Mouse (Mus musculus): ENCODE data around the gene Dock4. TPM values are rescaled to one million over a fixed set of nuclear protein-coding genes. Genes with fewer than 3 reads are reported as not detected.

The Dock4 gene
- polyA plus RNA-seq, 1 experiment from 2014 or later, result 2.9 TPM

DNA sequence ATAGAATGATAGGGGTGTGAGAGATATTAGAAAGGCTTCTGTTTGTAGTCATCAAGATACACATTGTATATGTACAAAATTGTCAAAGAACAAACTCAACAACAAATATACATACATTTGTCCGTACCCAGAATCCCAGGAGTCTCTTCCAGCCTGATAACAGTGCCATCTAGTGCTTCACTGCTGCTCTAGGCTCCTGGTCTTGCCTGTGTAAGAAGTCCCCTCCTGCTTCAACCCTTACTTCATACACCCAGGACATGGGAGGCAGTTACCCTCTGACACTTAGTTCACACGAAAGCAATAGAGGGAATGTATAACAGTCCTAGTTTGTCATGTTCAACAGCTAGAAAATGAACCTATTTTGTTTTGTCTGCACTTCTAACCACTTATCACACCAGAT, 378.5 kb downstream of the Dock4 start:
- ATAC-seq, result no peak
- no peaks in the 10 kb centered on the region for H3K27me3 ChIP-seq
- CTCF ChIA-PET, result no interaction called here
- POLR2A ChIA-PET, result no interaction called here
- in situ Hi-C loops (cut with MboI; ENCODE audit: low pct_unique_long_range_greater_than_20kb), result loop anchor here (10.0 kb wide), 1 partner anchor 739 kb away; no protein-coding TSS in a partner anchor
- no peak for DNase-seq (ENCODE audit: low read depth, low spot score)
- peak; percentile 50 for TF ChIP-seq CTCF (IDR thresholded peaks at IDR 0.05)

DNA sequence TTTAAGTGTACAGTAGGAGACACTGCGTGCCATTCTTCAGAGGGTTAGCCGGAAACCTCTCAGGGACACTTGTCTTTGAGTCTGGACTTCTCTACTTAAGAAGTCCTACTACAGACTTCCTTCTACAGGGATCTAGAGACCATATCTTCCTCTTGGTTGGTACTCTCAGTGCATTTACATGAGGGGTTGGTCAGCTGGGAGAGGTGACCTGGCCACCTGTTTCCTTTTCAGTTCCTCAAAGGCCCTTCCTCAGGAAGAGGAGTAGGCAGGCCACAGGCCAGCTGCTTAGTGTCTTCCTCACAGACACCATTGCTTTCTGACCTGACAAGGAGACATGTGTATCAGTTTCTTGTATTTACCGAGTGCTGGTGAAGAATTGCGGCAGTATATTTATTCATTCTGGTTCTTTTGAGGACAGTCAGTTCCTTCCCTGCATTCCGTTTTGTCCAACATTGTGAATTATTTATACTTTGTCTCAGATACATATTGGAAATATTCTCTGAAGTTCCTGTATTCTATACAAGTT, 380.2 kb downstream of the Dock4 start:
- no peaks in the 10 kb centered on the region for H3K27me3 ChIP-seq
- ATAC-seq, result no peak
- no peak for DNase-seq (ENCODE audit: low read depth, low spot score)
- no peak for TF ChIP-seq CTCF (IDR thresholded peaks at IDR 0.05)
- ChIA-PET CTCF (interaction anchor here (1.5 kb wide), 1 partner anchor 13 kb away, joined by 3 read pairs; no protein-coding TSS in a partner anchor), POLR2A (no interaction called here)
- in situ Hi-C loops (cut with MboI; ENCODE audit: low pct_unique_long_range_greater_than_20kb), result loop anchor here (10.0 kb wide), 1 partner anchor 741 kb away; no protein-coding TSS in a partner anchor

DNA sequence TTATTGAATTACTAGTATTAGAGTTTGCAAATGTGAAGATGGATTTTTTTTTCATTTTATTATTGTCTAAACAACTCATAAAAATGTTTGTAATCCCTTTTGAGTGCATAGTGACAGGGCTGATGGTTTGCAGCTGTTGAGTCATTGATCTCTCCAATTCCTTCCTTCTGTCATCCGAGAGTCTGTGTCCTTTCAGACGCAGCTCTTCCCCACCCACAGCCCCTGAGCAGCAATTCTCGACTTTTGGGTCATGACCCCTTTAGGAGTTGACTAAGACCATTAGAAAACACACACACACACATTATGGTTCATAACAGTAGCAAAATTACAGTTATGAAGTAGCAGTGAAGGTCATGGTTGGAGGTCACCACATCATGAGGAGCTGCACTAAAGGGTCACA, 380.7 kb downstream of the Dock4 start:
- no peak for TF ChIP-seq CTCF (IDR thresholded peaks at IDR 0.05)
- ChIA-PET CTCF (interaction anchor here (1.5 kb wide), 1 partner anchor 13 kb away, joined by 3 read pairs; no protein-coding TSS in a partner anchor), POLR2A (no interaction called here)
- H3K27me3 ChIP-seq, result no peaks in the 10 kb centered on the region
- no peak for ATAC-seq
- DNase-seq (ENCODE audit: low read depth, low spot score), result no peak
- in situ Hi-C loops (cut with MboI; ENCODE audit: low pct_unique_long_range_greater_than_20kb), result loop anchor here (10.0 kb wide), 1 partner anchor 742 kb away; no protein-coding TSS in a partner anchor

DNA sequence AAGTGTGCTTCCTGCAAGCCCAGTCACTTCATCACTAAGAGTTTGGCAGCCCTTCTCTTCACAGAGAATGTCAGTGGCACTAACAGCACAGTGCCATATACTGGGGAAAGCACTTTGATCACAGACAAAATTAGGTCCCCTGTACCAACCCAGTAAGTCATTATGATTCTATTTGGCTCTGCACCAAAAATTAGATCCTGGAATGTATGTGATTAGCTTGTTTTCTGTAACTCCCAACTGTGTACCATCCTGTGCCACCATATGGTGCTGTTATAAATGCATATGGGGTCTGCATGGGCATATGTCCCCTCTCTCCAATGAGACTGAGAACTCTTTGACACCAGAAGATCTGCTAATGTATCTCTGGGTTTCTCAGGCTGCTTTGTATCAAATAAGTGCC, 382.3 kb downstream of the Dock4 start:
- ATAC-seq, result no peak
- H3K27me3 ChIP-seq, result no peaks in the 10 kb centered on the region
- CTCF ChIA-PET, result no interaction called here
- no peak for TF ChIP-seq CTCF (IDR thresholded peaks at IDR 0.05)
- POLR2A ChIA-PET, result no interaction called here
- no peak for DNase-seq (ENCODE audit: low read depth, low spot score)
- in situ Hi-C loops (cut with MboI; ENCODE audit: low pct_unique_long_range_greater_than_20kb), result loop anchor here (10.0 kb wide), 1 partner anchor 743 kb away; no protein-coding TSS in a partner anchor

DNA sequence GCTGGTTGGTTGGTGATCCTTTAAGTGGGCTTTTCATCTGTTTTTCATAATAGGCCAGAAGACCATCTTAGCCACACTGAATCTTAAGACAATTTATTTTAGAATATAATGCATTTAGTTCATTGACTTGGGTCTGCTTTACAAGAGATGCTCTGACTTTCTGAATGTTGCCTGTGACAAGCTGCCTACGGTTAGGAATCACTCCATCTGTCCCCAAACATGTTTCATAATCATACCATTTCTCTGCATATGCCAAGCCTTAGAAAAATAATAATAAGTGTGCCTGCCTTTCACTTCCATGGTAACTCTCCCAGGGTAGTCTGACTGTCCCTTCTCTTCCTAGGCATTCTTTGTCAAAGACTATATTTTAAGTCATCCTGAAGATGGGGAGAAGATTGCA, 383.5 kb downstream of the Dock4 start:
- TF ChIP-seq CTCF (IDR thresholded peaks at IDR 0.05), result no peak
- ATAC-seq (no peak), DNase-seq (ENCODE audit: low read depth, low spot score) (no peak)
- no peaks in the 10 kb centered on the region for H3K27me3 ChIP-seq
- POLR2A ChIA-PET, result no interaction called here
- in situ Hi-C loops (cut with MboI; ENCODE audit: low pct_unique_long_range_greater_than_20kb), result loop anchor here (10.0 kb wide), 1 partner anchor 744 kb away; no protein-coding TSS in a partner anchor
- CTCF ChIA-PET, result no interaction called here

DNA sequence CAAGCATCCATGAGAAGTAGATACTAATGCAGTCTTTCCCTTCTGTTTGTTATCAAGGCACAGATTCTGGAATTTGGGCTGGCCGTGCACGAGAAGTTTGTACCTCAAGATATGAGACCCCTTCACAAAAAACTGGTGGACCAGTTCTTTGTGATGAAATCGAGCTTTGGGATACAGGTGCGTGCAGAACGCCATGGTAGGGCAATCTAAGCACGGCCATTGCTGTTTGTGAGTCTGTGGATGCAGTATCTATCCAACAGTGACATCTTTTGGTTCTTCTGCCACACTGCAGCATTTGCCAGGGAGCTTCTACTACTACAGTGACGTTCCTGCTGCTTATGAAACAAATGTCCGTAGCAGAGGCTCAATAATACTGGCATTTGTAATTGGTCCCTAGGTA, 386.4 kb downstream of the Dock4 start:
- DNase-seq (ENCODE audit: low read depth, low spot score) (no peak), ATAC-seq (peak; percentile 62)
- CTCF ChIA-PET, result interaction anchor here (0.8 to 1.9 kb wide), 4 partner anchors 14 to 622 kb away, joined by 3 to 4 read pairs (median 3); no protein-coding TSS in a partner anchor
- in situ Hi-C loops (cut with MboI; ENCODE audit: low pct_unique_long_range_greater_than_20kb), result no loop called here
- peak; percentile 85 for TF ChIP-seq CTCF (IDR thresholded peaks at IDR 0.05)
- H3K27me3 ChIP-seq, result no peaks in the 10 kb centered on the region
- POLR2A ChIA-PET, result interaction anchor here (0.6 kb wide), 1 partner anchor 446 kb away, joined by 3 read pairs; no protein-coding TSS in a partner anchor

DNA sequence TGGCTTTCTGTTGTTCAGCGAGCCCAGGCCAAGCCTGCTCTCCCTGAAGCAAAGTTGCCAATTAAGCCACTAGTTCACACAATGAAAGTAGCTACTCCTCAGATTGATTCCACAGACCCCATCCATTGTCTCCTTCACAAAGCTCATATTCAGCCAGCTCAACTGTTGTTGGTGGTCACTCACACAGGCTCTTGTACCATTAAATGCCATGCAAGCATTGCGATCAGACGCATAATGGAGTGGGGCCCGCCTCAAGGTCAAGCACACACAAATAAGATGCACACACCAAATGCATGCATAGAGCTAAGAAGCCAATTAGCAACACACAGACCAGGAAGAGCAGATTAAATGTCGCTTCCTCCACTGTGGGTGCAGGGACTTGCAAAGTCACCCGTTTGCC, 391.2 kb downstream of the Dock4 start:
- no peak for TF ChIP-seq CTCF (IDR thresholded peaks at IDR 0.05)
- no peaks in the 10 kb centered on the region for H3K27me3 ChIP-seq
- POLR2A ChIA-PET, result interaction anchor here (0.6 to 0.9 kb wide), 2 partner anchors 27 to 103 kb away, joined by 3 read pairs; no protein-coding TSS in a partner anchor
- ATAC-seq, result no peak
- in situ Hi-C loops (cut with MboI; ENCODE audit: low pct_unique_long_range_greater_than_20kb), result loop anchor here (5.0 kb wide), 3 partner anchors 260 to 845 kb away; partner anchors contain the start of gene Lrrn3
- CTCF ChIA-PET, result interaction anchor here (0.9 to 1.1 kb wide), 2 partner anchors 144 to 264 kb away, joined by 3 read pairs; no protein-coding TSS in a partner anchor
- no peak for DNase-seq (ENCODE audit: low read depth, low spot score)

DNA sequence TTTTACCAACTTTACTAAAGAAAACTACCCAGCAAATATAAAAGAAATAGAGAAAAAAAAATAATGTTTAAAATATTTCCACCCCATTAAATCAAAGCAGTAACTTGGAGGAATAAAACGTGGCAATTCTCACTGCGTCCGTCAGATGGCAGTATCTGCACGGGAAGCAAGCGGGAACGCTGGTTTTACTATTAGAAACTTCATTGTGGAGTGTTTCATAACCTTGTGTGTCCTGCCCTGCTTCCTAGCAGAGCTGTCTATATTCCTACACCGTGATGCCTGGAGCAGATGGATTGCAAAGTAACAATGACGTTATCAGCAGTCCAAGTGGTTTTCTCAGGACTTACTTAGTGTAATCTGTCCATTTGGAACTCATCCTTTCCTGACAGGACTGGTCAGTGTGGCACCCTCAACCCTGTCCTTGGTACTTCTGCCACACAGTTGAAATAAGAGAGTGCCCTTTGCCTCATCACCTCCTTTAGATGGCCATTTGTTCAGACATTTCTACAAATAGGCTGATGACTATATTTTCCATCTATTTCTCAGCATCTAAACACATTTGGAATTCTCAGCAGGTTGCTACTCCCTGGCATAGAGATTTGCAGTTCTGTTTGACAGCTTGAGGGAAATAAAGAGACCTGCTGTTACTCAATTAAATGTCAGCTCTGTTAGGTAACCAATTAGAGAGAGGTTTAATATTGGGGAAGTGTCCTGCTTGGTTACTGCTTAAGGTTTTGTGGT, 392.0 kb downstream of the Dock4 start:
- ChIA-PET CTCF (interaction anchor here (0.9 to 1.7 kb wide), 3 partner anchors 143 to 263 kb away, joined by 3 to 4 read pairs (median 3); no protein-coding TSS in a partner anchor), POLR2A (interaction anchor here (0.9 kb wide), 1 partner anchor 104 kb away, joined by 3 read pairs; no protein-coding TSS in a partner anchor)
- DNase-seq (ENCODE audit: low read depth, low spot score), result no peak
- peak; percentile 78 for ATAC-seq
- in situ Hi-C loops (cut with MboI; ENCODE audit: low pct_unique_long_range_greater_than_20kb), result loop anchor here (5.0 kb wide), 3 partner anchors 260 to 845 kb away; partner anchors contain the start of gene Lrrn3
- H3K27me3 ChIP-seq, result no peaks in the 10 kb centered on the region
- TF ChIP-seq CTCF (IDR thresholded peaks at IDR 0.05), result peak; percentile 93

DNA sequence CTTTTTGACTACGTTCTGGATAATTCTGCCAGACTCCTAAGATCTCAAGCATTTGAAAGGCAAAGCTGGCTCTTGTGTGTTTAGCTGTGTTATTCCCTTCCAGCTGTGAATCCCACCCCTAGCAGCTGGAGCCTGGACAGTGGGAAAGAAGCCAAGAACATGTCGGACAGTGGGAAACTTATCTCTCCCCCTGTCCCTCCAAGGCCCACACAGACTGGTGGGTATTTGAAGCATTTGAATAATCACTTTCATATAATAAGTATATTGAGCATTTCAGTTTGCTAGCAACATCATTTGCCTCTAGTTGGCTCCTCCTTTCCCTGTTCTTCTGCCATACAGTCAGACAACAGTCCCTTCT, 392.6 kb downstream of the Dock4 start:
- DNase-seq (ENCODE audit: low read depth, low spot score), result no peak
- CTCF ChIA-PET, result interaction anchor here (1.7 to 1.8 kb wide), 2 partner anchors 260 to 273 kb away, joined by 4 to 6 read pairs; no protein-coding TSS in a partner anchor
- no peaks in the 10 kb centered on the region for H3K27me3 ChIP-seq
- no peak for TF ChIP-seq CTCF (IDR thresholded peaks at IDR 0.05)
- ATAC-seq, result no peak
- in situ Hi-C loops (cut with MboI; ENCODE audit: low pct_unique_long_range_greater_than_20kb), result loop anchor here (5.0 kb wide), 3 partner anchors 259 to 844 kb away; partner anchors contain the start of gene Lrrn3
- POLR2A ChIA-PET, result no interaction called here

DNA sequence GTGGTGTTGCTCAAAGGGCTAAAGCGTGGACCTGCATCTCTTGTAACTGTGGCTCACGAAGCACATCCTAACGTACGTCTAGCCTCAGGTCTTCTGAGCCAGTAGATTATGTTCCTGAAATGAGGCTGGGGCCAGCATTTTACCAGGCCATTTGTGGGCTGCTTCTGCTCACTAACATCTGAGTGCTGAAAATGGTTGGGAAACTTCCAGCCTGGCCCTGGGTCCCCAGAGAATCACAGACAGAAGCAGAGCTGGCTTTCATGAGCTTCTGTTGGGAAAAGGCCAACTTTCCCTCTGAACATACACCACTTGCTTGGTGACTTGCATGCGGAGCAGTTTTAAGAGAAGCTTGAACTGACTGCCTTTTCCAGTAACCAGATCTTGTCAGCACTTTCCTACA, 393.2 kb downstream of the Dock4 start:
- DNase-seq (ENCODE audit: low read depth, low spot score), result no peak
- in situ Hi-C loops (cut with MboI; ENCODE audit: low pct_unique_long_range_greater_than_20kb), result loop anchor here (5.0 kb wide), 3 partner anchors 258 to 843 kb away; partner anchors contain the start of gene Lrrn3

More for the DNA sequence above, 393.2 kb downstream of the Dock4 start:
- no peak for TF ChIP-seq CTCF (IDR thresholded peaks at IDR 0.05)
- ChIA-PET CTCF (interaction anchor here (1.7 to 1.8 kb wide), 2 partner anchors 259 to 273 kb away, joined by 4 to 6 read pairs; no protein-coding TSS in a partner anchor), POLR2A (no interaction called here)
- ATAC-seq, result no peak
- no peaks in the 10 kb centered on the region for H3K27me3 ChIP-seq
